In the genomic region with DNA sequence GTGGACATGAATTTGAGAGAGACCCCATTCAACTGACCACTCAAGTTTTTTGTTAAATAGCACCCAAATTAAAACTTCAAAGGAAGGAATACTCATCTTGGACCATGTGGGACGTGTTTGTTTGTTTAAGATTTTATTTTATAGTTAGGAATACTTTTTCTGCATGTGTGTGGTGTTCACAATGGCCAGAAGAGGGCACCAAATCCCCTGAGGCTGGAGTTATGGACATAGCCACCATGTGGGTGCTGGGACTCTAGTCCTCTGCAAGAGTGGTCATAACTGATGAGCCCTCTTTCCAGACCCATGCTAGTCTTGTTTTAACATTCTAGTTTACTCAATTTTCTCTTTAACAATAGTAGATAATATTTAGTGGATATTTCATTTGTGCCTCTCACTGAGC, we compare ENCODE assay signal across 11 mouse cellular contexts. TPM values are rescaled to one million over a fixed set of nuclear protein-coding genes. Genes with fewer than 3 reads are reported as not detected.
DNase-seq lines count a peak whose midpoint lies in the region; ATAC-seq and TF ChIP-seq lines count a peak whose summit lies in the region.
"Had no signal": no experiment of that assay in that cellular context is flagged by ENCODE, and none has a peak within 500 bp of the region (broad histone marks: within the 10 kb centered on the region; RNA-seq: fewer than 3 reads in every experiment).

No protein-coding gene starts in this region.

- H3K27me3 ChIP-seq in hindbrain, postnatal 0 days (ENCODE audit: insufficient read depth, low read length): no peaks in the 10 kb centered on the region
- H3K27me3 ChIP-seq in hindbrain, embryonic 10.5 days (ENCODE audit: insufficient read depth, poor library complexity, severe bottlenecking): no peaks in the 10 kb centered on the region
- H3K27me3 ChIP-seq: embryonic facial prominence, embryonic 15.5 days had no signal

- peak; percentile 31; the same call in 1 of the 2 replicates for TF ChIP-seq CTCF in hindbrain, postnatal 0 days (IDR thresholded peaks at IDR 0.05; ENCODE audit: low read depth)

- no peak for ATAC-seq in hindbrain, postnatal 0 days

- no peak overlapping the region for H3K4me3 ChIP-seq in hindbrain, postnatal 0 days (ENCODE audit: low read length)
- no peak overlapping the region for H3K4me3 ChIP-seq in hindbrain, embryonic 10.5 days
- H3K4me3 ChIP-seq: embryonic facial prominence, embryonic 15.5 days; midbrain, embryonic 10.5 days had no signal

- no peak overlapping the region for H3K4me2 ChIP-seq in hindbrain, postnatal 0 days (ENCODE audit: low read depth, low read length)
- H3K4me2 ChIP-seq: embryonic facial prominence, embryonic 15.5 days had no signal

- WGBS in hindbrain, postnatal 0 days: 61% methylated on average over 1 of the region's 1 CpGs
- 60% methylated on average over 1 of the region's 1 CpGs for WGBS in hindbrain, embryonic 10.5 days

- DNase-seq in hindbrain, postnatal 0 days (ENCODE audit: low spot score): no peak
- no peak for DNase-seq in hindbrain, embryonic 10.5 days (ENCODE audit: low spot score)
- peak; percentile 15 for DNase-seq in thymus, postnatal 14 days
- no peak for DNase-seq in thymus, postnatal 0 days (ENCODE audit: low spot score)
- DNase-seq in c-Kit-positive CD71-negative TER-119-negative erythroid progenitor cells, embryonic 14.5 days (ENCODE audit: low read depth): peak; percentile 7
- DNase-seq in thymus, postnatal 4 days: peak; percentile 38
- DNase-seq in right cerebral cortex, postnatal 10 days (ENCODE audit: low spot score in 2 of 2): no peak
- DNase-seq in layer of hippocampus, adult 18-20 months (ENCODE audit: low spot score in 2 of 2): no peak
- DNase-seq: kidney, adult 11 months had no signal

- H3K27ac ChIP-seq in hindbrain, postnatal 0 days: no peak overlapping the region
- no peak overlapping the region for H3K27ac ChIP-seq in hindbrain, embryonic 10.5 days
- H3K27ac ChIP-seq: embryonic facial prominence, embryonic 15.5 days; midbrain, embryonic 10.5 days had no signal

- H3K9ac ChIP-seq in hindbrain, postnatal 0 days (replicated peaks; ENCODE audit: low read length): no peak overlapping the region
- H3K9ac ChIP-seq: embryonic facial prominence, embryonic 15.5 days had no signal

- no peaks in the 10 kb centered on the region for H3K36me3 ChIP-seq in hindbrain, postnatal 0 days (ENCODE audit: insufficient read depth, low read length)
- H3K36me3 ChIP-seq in hindbrain, embryonic 10.5 days: 0 out of 2 replicates have a peak, but pooled peaks cover 4% of the 10 kb centered on the region
- H3K36me3 ChIP-seq: embryonic facial prominence, embryonic 15.5 days; midbrain, embryonic 10.5 days had no signal

- H3K9me3 ChIP-seq in hindbrain, postnatal 0 days (ENCODE audit: low read length): no peaks in the 10 kb centered on the region
- no peaks in the 10 kb centered on the region for H3K9me3 ChIP-seq in hindbrain, embryonic 10.5 days
- H3K9me3 ChIP-seq: embryonic facial prominence, embryonic 15.5 days; midbrain, embryonic 10.5 days had no signal

- H3K4me1 ChIP-seq in hindbrain, postnatal 0 days (ENCODE audit: insufficient read depth, low read length): no peaks in the 10 kb centered on the region
- 0 out of 2 replicates have a peak, but pooled peaks cover 3% of the 10 kb centered on the region for H3K4me1 ChIP-seq in hindbrain, embryonic 10.5 days (replicated peaks)
- H3K4me1 ChIP-seq: embryonic facial prominence, embryonic 15.5 days; midbrain, embryonic 10.5 days had no signal

RNA-seq across cellular contexts. Expression of a gene that starts 14.9 kb away (rescaled TPM):
- 17.1 and 20.9 TPM in 2 replicates for total RNA-seq in hindbrain, postnatal 0 days (2014; rRNA removed)
- 10.4 and 10.8 TPM in 2 replicates for polyA plus RNA-seq in hindbrain, postnatal 0 days (2015; fragmentation: Nextera tagmentation; extraction: Ambion mirVana)
- polyA plus RNA-seq in hindbrain, embryonic 10.5 days (2016; fragmentation: Nextera tagmentation; extraction: Ambion mirVana): 4.7 and 6.2 TPM in 2 replicates
- polyA plus RNA-seq in thymus, postnatal 0 days (2015; fragmentation: Nextera tagmentation; extraction: Ambion mirVana): 1.8 and 2.0 TPM in 2 replicates
- total RNA-seq in layer of hippocampus, adult 18-20 months (2021): 1 to 10 TPM; 6.3 to 7.4 TPM

Comparison
In these comparisons a context has a peak if more than half of its experiments do, and no peak if none do; other contexts are left out.
1. DNase-seq: peak in thymus, postnatal 14 days (single experiment), c-Kit-positive CD71-negative TER-119-negative erythroid progenitor cells, embryonic 14.5 days (single experiment) and thymus, postnatal 4 days (single experiment); none in hindbrain, postnatal 0 days (single experiment), hindbrain, embryonic 10.5 days (single experiment), thymus, postnatal 0 days (single experiment), right cerebral cortex, postnatal 10 days (0 of 2) and layer of hippocampus, adult 18-20 months (0 of 2).